9 mouse cellular contexts compared by ENCODE assay signal in the genomic region with DNA sequence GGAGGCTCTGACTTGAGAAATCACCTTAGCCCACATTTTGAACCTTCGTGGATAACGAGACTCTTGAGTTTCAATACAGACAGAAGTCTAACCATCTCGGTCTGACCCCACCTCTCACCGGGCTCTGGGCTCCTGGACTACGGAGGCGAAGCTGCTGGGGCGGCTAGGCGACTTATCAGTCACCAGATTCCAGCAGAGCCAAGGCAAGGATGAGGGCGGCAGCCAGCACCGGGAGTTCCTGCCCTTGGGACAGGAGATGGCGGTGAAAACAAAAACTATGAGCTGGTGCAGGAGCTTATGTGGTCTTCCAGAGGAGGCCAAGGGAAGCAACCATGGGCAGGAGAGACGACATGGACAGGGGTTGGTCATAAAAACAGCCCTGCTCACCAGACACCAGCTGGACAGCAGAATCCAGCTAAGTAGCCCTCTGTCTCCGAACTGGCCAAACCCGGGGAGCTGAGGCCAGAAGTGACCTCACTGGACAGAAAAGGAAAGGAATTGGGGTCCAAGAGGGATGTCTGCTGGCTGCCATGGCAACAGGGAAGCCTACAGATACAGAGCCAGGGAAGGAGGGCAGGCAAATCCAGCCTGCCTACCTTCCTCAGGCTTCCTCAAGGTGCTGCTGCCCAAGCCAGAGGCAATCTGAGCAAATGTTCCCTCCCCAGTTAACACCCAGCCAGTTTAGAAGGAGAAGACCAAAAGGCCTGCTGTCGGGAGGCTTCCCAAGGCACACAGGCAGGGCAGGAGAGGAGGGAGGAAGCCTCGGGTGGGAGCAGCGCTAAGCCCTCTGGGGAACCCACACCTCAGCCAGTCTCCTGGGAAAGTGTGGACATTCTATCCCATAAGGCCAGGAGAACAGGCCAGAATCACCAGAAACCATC. TPM values are rescaled to one million over a fixed set of nuclear protein-coding genes. Genes with fewer than 3 reads are reported as not detected.
DNase-seq lines count a peak whose midpoint lies in the region; ATAC-seq and TF ChIP-seq lines count a peak whose summit lies in the region.
"Had no signal": no experiment of that assay in that cellular context is flagged by ENCODE, and none has a peak within 500 bp of the region (broad histone marks: within the 10 kb centered on the region; RNA-seq: fewer than 3 reads in every experiment).

No protein-coding gene starts in this region.

- peak; percentile 9; the same call in 1 of the 2 replicates for TF ChIP-seq POLR2A in small intestine, adult 2 months (IDR thresholded peaks at IDR 0.05; ENCODE audit: low read depth, low read length)

- no peaks in the 10 kb centered on the region for H3K36me3 ChIP-seq in forebrain, embryonic 12.5 days (replicated peaks)
- H3K36me3 ChIP-seq in forebrain, embryonic 14.5 days (ENCODE audit: control insufficient read depth, insufficient read depth, low read length), result no peaks in the 10 kb centered on the region
- H3K36me3 ChIP-seq in midbrain, embryonic 11.5 days (ENCODE audit: control insufficient read depth, insufficient read depth, low read length), result no peaks in the 10 kb centered on the region
- H3K36me3 ChIP-seq in midbrain, embryonic 15.5 days (replicated peaks), result no peaks in the 10 kb centered on the region
- no peaks in the 10 kb centered on the region for H3K36me3 ChIP-seq in intestine, embryonic 14.5 days (ENCODE audit: control insufficient read depth, insufficient read depth, low read length)
- H3K36me3 ChIP-seq in small intestine, adult 2 months (ENCODE audit: control insufficient read depth, insufficient read depth, low read length), result no peaks in the 10 kb centered on the region

- no peak overlapping the region for H3K4me2 ChIP-seq in forebrain, embryonic 12.5 days
- H3K4me2 ChIP-seq in forebrain, embryonic 14.5 days (ENCODE audit: low read length), result no peak overlapping the region
- no peak overlapping the region for H3K4me2 ChIP-seq in midbrain, embryonic 11.5 days
- H3K4me2 ChIP-seq in midbrain, embryonic 15.5 days, result no peak overlapping the region
- no peak overlapping the region for H3K4me2 ChIP-seq in intestine, embryonic 14.5 days (ENCODE audit: low read length)

- TF ChIP-seq CTCF in small intestine, adult 2 months (IDR thresholded peaks at IDR 0.05; ENCODE audit: extremely low read depth, insufficient read length, insufficient replicate concordance, low read depth, low read length), result no peak
- no peak for TF ChIP-seq CTCF in left cerebral cortex, adult 2 months (IDR thresholded peaks at IDR 0.05)

- H3K27me3 ChIP-seq in forebrain, embryonic 12.5 days, result no peaks in the 10 kb centered on the region
- H3K27me3 ChIP-seq in forebrain, embryonic 14.5 days (replicated peaks; ENCODE audit: control insufficient read depth, insufficient read depth, low read length), result no peaks in the 10 kb centered on the region
- H3K27me3 ChIP-seq in midbrain, embryonic 11.5 days (ENCODE audit: control insufficient read depth, insufficient read depth, low read length), result no peaks in the 10 kb centered on the region
- no peaks in the 10 kb centered on the region for H3K27me3 ChIP-seq in midbrain, embryonic 15.5 days (replicated peaks)
- H3K27me3 ChIP-seq in intestine, embryonic 14.5 days (replicated peaks; ENCODE audit: control insufficient read depth, insufficient read depth, low read length), result no peaks in the 10 kb centered on the region
- H3K27me3 ChIP-seq in small intestine, adult 2 months (ENCODE audit: control insufficient read depth, insufficient read depth, low read length), result no peaks in the 10 kb centered on the region

- H3K4me3 ChIP-seq in forebrain, embryonic 12.5 days (replicated peaks), result no peak overlapping the region
- H3K4me3 ChIP-seq in forebrain, embryonic 14.5 days (ENCODE audit: low read depth, low read length), result no peak overlapping the region
- no peak overlapping the region for H3K4me3 ChIP-seq in midbrain, embryonic 11.5 days (ENCODE audit: low read depth, low read length)
- H3K4me3 ChIP-seq in midbrain, embryonic 15.5 days, result no peak overlapping the region
- no peak overlapping the region for H3K4me3 ChIP-seq in intestine, embryonic 14.5 days (ENCODE audit: low read depth, low read length)
- peak overlapping the region; percentile 12 for H3K4me3 ChIP-seq in small intestine, adult 2 months (ENCODE audit: low read depth, low read length)
- no peak overlapping the region for H3K4me3 ChIP-seq in left cerebral cortex, adult 2 months

- H3K9me3 ChIP-seq in forebrain, embryonic 12.5 days, result no peaks in the 10 kb centered on the region
- no peaks in the 10 kb centered on the region for H3K9me3 ChIP-seq in forebrain, embryonic 14.5 days (replicated peaks; ENCODE audit: control insufficient read depth, low read length)
- no peaks in the 10 kb centered on the region for H3K9me3 ChIP-seq in midbrain, embryonic 11.5 days (ENCODE audit: control insufficient read depth, low read length)
- H3K9me3 ChIP-seq in midbrain, embryonic 15.5 days, result no peaks in the 10 kb centered on the region
- no peaks in the 10 kb centered on the region for H3K9me3 ChIP-seq in intestine, embryonic 14.5 days (ENCODE audit: control insufficient read depth, low read length)

- intact Hi-C loops in left cerebral cortex, adult 2 months (cut with DNase I), result no loop called here

- DNase-seq in forebrain, embryonic 14.5 days (ENCODE audit: low spot score), result no peak
- DNase-seq in midbrain, embryonic 11.5 days (ENCODE audit: low spot score, missing footprints), result no peak
- no peak for DNase-seq in intestine, embryonic 14.5 days (ENCODE audit: low spot score)
- no peak for DNase-seq in left cerebral cortex, adult 2 months (ENCODE audit: extremely low spot score in 1 of 2, low spot score in 2 of 2)
- DNase-seq: thymus, postnatal 25 days had no signal

- peak overlapping the region; percentile 26; the same call in 1 of the 2 replicates for H3K27ac ChIP-seq in forebrain, embryonic 12.5 days
- no peak overlapping the region for H3K27ac ChIP-seq in forebrain, embryonic 14.5 days (ENCODE audit: low read depth, low read length)
- H3K27ac ChIP-seq in midbrain, embryonic 11.5 days (ENCODE audit: low read depth, low read length), result no peak overlapping the region
- H3K27ac ChIP-seq in midbrain, embryonic 15.5 days, result no peak overlapping the region
- 0 out of 2 replicates have a peak overlapping the region, but pooled peaks have one; percentile 0 for H3K27ac ChIP-seq in intestine, embryonic 14.5 days (ENCODE audit: low read depth)
- peak overlapping the region; percentile 50 for H3K27ac ChIP-seq in small intestine, adult 2 months (ENCODE audit: insufficient read depth, low read depth, low read length)
- H3K27ac ChIP-seq in left cerebral cortex, adult 2 months, result no peak overlapping the region

- ATAC-seq in forebrain, embryonic 12.5 days (ENCODE audit: low FRiP score), result no peak
- no peak for ATAC-seq in forebrain, embryonic 14.5 days
- ATAC-seq in midbrain, embryonic 11.5 days (ENCODE audit: low FRiP score), result peak; percentile 26; the same call in 1 of the 2 replicates
- ATAC-seq in midbrain, embryonic 15.5 days (replicated peaks), result no peak
- ATAC-seq in intestine, embryonic 14.5 days (replicated peaks; ENCODE audit: low FRiP score, low TSS enrichment, low read depth), result no peak
- ATAC-seq in megakaryocyte-erythroid progenitor cell, adult 5-6 weeks (replicated peaks; ENCODE audit: low FRiP score, low TSS enrichment, poor library complexity, severe bottlenecking), result no peak

- 49% methylated on average over 17 of the region's 17 CpGs for WGBS in forebrain, embryonic 12.5 days
- WGBS in forebrain, embryonic 14.5 days, result 47% methylated on average over 17 of the region's 17 CpGs
- WGBS in midbrain, embryonic 11.5 days, result 36% methylated on average over 17 of the region's 17 CpGs
- WGBS in midbrain, embryonic 15.5 days, result 37% methylated on average over 17 of the region's 17 CpGs
- WGBS in intestine, embryonic 14.5 days, result 28% methylated on average over 17 of the region's 17 CpGs
- 17% methylated on average over 17 of the region's 17 CpGs for WGBS in small intestine, adult 2 months

- peaks cover 74% of the 10 kb centered on the region for H3K4me1 ChIP-seq in forebrain, embryonic 12.5 days
- peaks cover 34% of the 10 kb centered on the region for H3K4me1 ChIP-seq in forebrain, embryonic 14.5 days (ENCODE audit: control insufficient read depth, insufficient read depth, low read length)
- peaks cover 29% of the 10 kb centered on the region for H3K4me1 ChIP-seq in midbrain, embryonic 11.5 days (ENCODE audit: control insufficient read depth, insufficient read depth, low read length)
- peaks cover 32% of the 10 kb centered on the region for H3K4me1 ChIP-seq in midbrain, embryonic 15.5 days
- H3K4me1 ChIP-seq in intestine, embryonic 14.5 days (replicated peaks; ENCODE audit: control insufficient read depth, insufficient read depth, low read length), result peaks cover 39% of the 10 kb centered on the region
- H3K4me1 ChIP-seq in small intestine, adult 2 months (ENCODE audit: control insufficient read depth, insufficient read depth, insufficient read length, low read length), result peaks cover 74% of the 10 kb centered on the region

- no peak overlapping the region; the same call in 1 of the 2 replicates for H3K9ac ChIP-seq in forebrain, embryonic 12.5 days
- no peak overlapping the region for H3K9ac ChIP-seq in forebrain, embryonic 14.5 days (ENCODE audit: low read length)
- H3K9ac ChIP-seq in midbrain, embryonic 11.5 days (ENCODE audit: low read length), result peak overlapping the region; percentile 20; the same call in 1 of the 2 replicates
- H3K9ac ChIP-seq in midbrain, embryonic 15.5 days, result no peak overlapping the region
- no peak overlapping the region for H3K9ac ChIP-seq in intestine, embryonic 14.5 days (ENCODE audit: low read length)

RNA-seq across cellular contexts. Expression of a gene that starts 16.4 kb away (rescaled TPM):
- polyA plus RNA-seq in forebrain, embryonic 12.5 days (2016; fragmentation: Nextera tagmentation; extraction: Ambion mirVana), result 28.8 and 30.4 TPM in 2 replicates
- 11.6 and 15.3 TPM in 2 replicates for polyA plus RNA-seq in forebrain, embryonic 14.5 days (2014; fragmentation: Nextera tagmentation; extraction: Ambion mirVana)
- polyA plus RNA-seq in midbrain, embryonic 11.5 days (2014; fragmentation: Nextera tagmentation; extraction: Ambion mirVana), result 11.0 TPM in 2 replicates
- 14.6 and 15.8 TPM in 2 replicates for polyA plus RNA-seq in midbrain, embryonic 15.5 days (2015; fragmentation: Nextera tagmentation; extraction: Ambion mirVana)
- polyA plus RNA-seq in intestine, embryonic 14.5 days (2014; fragmentation: Nextera tagmentation; extraction: Ambion mirVana), result 14.5 and 15.2 TPM in 2 replicates
- 10.2 and 11.7 TPM in 2 replicates for polyA plus RNA-seq in small intestine, adult 2 months (2012; rRNA removed)
- 57.8 and 68.4 TPM in 2 replicates for total RNA-seq in megakaryocyte-erythroid progenitor cell, adult 5-6 weeks (2014; fragmentation: Nextera tagmentation)
- 66.9 and 100 TPM in 2 replicates for total RNA-seq in megakaryocyte-erythroid progenitor cell, adult 5-6 weeks (2017)
- 10 to 100 TPM; 23.2 to 30.1 TPM for total RNA-seq in left cerebral cortex, adult 2 months (2021)

Comparison
In these comparisons a context has a peak if more than half of its experiments do, and no peak if none do; other contexts are left out.
1. H3K27ac ChIP-seq: peak in forebrain, embryonic 12.5 days (single experiment), intestine, embryonic 14.5 days (single experiment) and small intestine, adult 2 months (single experiment); none in forebrain, embryonic 14.5 days (single experiment), midbrain, embryonic 11.5 days (single experiment), midbrain, embryonic 15.5 days (single experiment) and left cerebral cortex, adult 2 months (single experiment).